Mouse (Mus musculus) MEL (cell line): ENCODE measurements around the gene Tph1.

Experiments used
- BHLHE40 ChIP-seq: IDR thresholded peaks from 2 replicates; pipeline ENCODE4 v1.6.1; 2012; ENCODE audit warnings: low read depth, mild to moderate bottlenecking, inconsistent platforms, low read length, improper control_type of control experiment, borderline replicate concordance
- CTCF ChIP-seq, 3 experiments: IDR thresholded peaks in 2 of 3; conservative IDR thresholded peaks in 1 of 3; 2 replicates each; pipeline ENCODE4 v1.5.1; 2011 to 2012; ENCODE audit warnings: low read length in 3 of 3, low read depth in 2 of 3, mild to moderate bottlenecking in 2 of 3, improper control_type of control experiment in 1 of 3, inconsistent platforms in 1 of 3, mixed read lengths in 1 of 3, moderate library complexity in 1 of 3; ENCODE audit not compliant: control insufficient read depth in 1 of 3, insufficient read depth in 1 of 3, poor library complexity in 1 of 3, severe bottlenecking in 1 of 3
- EP300 ChIP-seq, 2 experiments: IDR thresholded peaks; 2 replicates each; pipeline ENCODE4 v1.6.1; 2011; ENCODE audit warnings: improper control_type of control experiment in 2 of 2, low read length in 2 of 2, low read depth in 1 of 2, mild to moderate bottlenecking in 1 of 2
- GATA1 ChIP-seq: IDR thresholded peaks from 2 replicates; pipeline ENCODE4 v1.6.1; 2011; ENCODE audit warnings: low read depth, low read length, improper control_type of control experiment
- POLR2AphosphoS5 ChIP-seq: IDR thresholded peaks from 2 replicates; pipeline ENCODE4 v1.6.1; 2012; ENCODE audit warnings: low read depth, borderline replicate concordance, mild to moderate bottlenecking, inconsistent platforms, low read length, moderate library complexity, mixed read lengths
- USF1 ChIP-seq: IDR thresholded peaks from 2 replicates; pipeline ENCODE4 v1.6.1; 2014; ENCODE audit warnings: low read depth, mild to moderate bottlenecking, inconsistent platforms, low read length, improper control_type of control experiment, moderate library complexity
- ZC3H11A ChIP-seq: IDR thresholded peaks from 2 replicates; pipeline ENCODE4 v1.6.1; 2012; ENCODE audit warnings: low read depth, mild to moderate bottlenecking, inconsistent platforms, low read length, improper control_type of control experiment

- TF ChIP-seq CTCF (IDR thresholded peaks at IDR 0.05 in 2 of 3, conservative IDR thresholded peaks at IDR 0.05 in 1 of 3; ENCODE audit: control insufficient read depth in 1 of 3, insufficient read depth in 1 of 3, low read depth in 2 of 3, low read length in 3 of 3, poor library complexity in 1 of 3, severe bottlenecking in 1 of 3) (no peak), ZC3H11A (no peak), POLR2AphosphoS5 (no peak), USF1 (0 out of 2 replicates have a peak, but pooled peaks have one; percentile 18), EP300 (IDR thresholded peaks at IDR 0.05; ENCODE audit: low read depth in 1 of 2, low read length in 2 of 2) (no peak), BHLHE40 (no peak), GATA1 (no peak)
These were observed 32.7 kb downstream of the Tph1 start, which contains the start of gene Sergef for GRCm38 (mm10) chr7:46639692-46640031.
